Mouse (Mus musculus) thymus, postnatal 10 days (tissue): ENCODE results near the gene Atp2a2.

Experiments
- DNase-seq, 2 experiments: peaks; one replicate each; pipeline ENCODE4 v3.0.0; 2021; ENCODE audit warnings: low spot score in 2 of 2

The Atp2a2 gene

DNA sequence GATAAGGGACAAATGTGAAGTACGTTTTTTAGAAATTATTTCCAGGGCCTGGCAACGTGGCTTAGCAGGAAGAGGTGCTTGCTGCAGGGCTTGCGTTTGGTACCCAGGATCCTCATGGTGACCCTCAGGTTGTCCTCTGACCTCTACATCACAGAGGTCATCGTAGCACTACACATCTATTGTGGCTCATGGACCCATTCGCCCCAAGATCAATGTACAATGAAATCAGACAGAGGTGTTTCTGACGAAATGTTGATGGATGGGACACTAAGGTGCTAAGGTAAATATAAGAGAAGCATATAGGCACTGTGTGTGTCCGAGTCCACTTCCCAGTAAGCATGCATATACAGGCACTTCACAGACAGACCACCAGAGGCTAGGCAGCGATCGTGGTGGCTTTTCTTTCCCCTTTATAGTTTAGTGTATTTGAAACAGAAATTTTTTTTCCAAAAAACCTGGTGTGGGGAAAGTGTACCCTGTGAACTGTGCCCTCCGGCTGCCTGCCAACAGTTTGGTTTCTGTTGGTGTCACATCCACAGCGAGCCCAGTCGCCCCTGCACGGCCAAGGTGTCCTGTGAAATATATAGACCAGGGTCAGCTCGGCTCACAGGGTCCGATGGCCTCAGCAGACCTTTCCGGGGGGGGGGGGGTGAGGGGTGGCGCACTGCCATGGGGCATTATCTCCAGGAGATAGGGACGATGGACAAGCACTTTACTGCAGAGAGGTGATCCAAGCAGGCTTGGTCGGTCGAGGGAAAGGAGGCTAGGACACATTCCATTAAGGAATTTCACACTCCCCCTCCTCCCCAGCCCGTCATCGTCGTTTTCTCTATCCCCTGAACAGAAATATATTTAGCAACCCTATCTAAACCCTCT is 18.5 kb upstream of the Atp2a2 start:
- DNase-seq: no peak

- no peak for DNase-seq
Measured at GRCm38 (mm10) chr5:122519043-122519660, 17.1 kb upstream of the Atp2a2 start.

GRCm38 (mm10) chr5:122518247-122518646 is 16.2 kb upstream of the Atp2a2 start:
- DNase-seq: no peak

- DNase-seq: no peak
Measured at GRCm38 (mm10) chr5:122516901-122517300, 14.9 kb upstream of the Atp2a2 start.

- DNase-seq: no peak
Measured at GRCm38 (mm10) chr5:122516029-122516730, 14.2 kb upstream of the Atp2a2 start.

DNA sequence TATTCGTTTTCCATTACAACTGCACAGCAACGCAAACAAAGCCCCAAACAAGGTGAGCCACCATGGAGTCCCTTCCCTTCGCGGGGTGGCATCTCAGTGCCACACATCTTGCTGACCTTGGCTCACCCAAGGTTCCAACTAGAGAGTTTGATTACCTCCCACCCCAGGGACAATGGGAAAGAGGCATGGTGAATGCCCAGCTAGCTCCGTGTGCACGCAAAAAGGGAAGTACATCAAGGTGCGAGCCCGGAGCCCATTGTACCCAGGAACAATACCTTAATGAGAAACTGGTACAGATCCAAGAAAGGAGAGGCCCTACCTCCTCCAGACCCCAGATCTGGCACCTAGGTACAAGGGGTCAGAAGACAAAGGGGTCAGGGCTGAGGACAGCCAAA is 12.1 kb upstream of the Atp2a2 start:
- no peak for DNase-seq

DNA sequence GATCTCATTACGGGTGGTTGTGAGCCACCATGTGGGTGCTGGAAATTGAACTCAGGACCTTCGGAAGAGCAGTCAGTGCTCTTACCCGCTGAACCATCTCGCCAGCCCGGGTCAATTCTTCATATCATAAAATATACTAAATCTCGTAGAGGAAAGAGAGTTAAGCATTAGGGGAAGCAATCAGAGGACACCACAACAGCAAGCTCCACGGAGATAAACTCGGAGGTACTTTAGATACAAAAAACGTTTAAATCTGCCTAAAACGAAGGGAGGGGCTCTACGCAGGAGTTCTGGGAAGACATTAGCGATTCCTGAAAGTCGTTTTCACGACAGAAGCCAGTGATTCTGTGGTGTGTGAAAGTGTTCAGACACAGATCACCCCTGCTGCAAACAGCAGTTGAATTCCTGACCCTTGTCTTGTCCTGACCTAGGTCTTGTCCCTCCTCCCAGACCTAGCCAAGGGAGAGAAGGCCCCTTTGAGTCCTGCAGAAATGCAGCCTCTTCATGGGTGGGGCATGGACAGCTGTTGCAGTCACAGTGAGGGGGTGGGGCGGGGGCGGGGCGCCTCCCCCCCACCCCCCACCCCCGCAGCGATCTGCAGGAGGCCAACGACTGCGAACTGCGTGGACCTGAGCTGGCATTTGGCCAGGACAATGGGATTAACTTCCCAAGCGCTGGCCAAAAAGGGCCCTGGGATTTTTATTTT is 11.5 kb upstream of the Atp2a2 start:
- DNase-seq: no peak

GRCm38 (mm10) chr5:122512011-122512410 is 10.0 kb upstream of the Atp2a2 start:
- DNase-seq: no peak

GRCm38 (mm10) chr5:122511405-122511804 is 9.4 kb upstream of the Atp2a2 start:
- DNase-seq: no peak

- DNase-seq: no peak
Measured at GRCm38 (mm10) chr5:122510651-122511157, 8.7 kb upstream of the Atp2a2 start.

DNA sequence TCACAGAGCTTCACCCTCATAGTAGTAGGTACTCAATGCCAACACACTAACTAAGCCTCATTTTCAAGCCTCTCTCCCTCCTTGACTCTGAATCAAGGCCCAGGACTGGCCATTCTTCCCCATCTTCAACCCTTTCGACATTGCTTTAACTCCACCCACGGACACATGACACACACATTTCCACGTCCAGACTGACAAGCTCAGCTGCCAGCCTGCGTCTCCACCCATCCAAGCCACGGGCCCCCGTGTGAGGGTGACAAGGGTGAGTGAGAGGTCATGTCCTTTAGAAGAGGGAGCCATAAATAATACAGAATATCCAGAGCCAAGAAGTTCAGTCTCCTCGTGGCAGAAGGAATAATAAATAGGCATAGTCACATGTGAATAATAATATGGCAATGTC is 7.6 kb upstream of the Atp2a2 start:
- DNase-seq: no peak

- no peak for DNase-seq
Measured at GRCm38 (mm10) chr5:122508861-122509306, 6.9 kb upstream of the Atp2a2 start.

DNA sequence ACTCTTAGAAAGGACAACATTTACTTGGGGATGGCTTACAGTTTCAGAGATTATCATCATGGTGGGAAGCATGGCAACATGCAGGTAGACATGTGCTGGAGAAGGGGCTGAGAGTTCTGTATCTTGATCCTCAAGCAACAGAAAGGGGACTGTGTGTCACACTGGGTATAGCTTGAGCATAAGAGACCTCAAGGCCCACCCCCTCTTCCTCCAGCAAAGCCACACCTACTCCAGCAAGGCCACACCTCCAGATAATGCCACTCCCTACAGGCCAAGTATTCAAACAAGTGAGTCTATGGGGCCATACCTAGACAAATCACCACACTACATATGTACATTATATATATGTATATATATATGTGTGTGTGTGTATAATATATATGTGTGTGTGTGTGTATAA is 5.4 kb upstream of the Atp2a2 start:
- no peak for DNase-seq

GRCm38 (mm10) chr5:122506462-122506861 is 4.4 kb upstream of the Atp2a2 start:
- no peak for DNase-seq

- DNase-seq: no peak
Measured at GRCm38 (mm10) chr5:122505554-122505953, 3.5 kb upstream of the Atp2a2 start.

GRCm38 (mm10) chr5:122503760-122504119 is 1.7 kb upstream of the Atp2a2 start:
- DNase-seq: no peak

DNA sequence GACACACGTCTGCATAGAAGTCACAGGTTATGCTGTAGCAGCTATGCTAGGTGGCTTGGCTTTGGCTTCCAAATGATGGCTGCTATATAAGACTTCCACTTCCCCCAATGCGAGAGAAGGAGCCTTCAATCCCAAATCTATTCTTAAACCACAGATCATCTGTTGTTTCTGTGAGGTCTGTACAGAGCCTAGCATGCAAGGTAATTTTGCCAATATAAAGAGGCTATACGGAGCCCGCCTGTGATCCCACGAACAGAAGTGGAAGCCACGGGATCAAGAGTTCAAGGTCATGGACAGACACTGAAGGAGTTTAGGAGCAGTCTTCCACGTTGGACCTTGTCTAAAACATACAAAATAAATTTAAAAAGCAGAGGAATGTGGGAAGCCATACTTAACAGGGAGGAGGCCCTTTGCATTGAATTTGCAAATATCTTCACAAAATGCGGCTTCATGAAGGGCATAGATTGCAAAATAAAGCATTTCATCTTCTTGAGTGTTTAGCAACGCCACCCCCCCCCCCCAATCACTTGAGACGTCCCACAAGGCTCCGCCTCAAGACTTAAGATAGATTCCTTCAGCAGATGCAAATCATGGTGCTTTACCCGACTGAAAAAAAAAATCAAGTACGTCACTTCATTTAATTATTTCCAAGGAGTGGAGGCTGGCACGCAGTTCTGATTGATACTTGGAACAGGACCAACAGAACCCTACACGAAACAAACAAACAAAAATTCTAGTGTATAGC is 1.2 kb upstream of the Atp2a2 start:
- DNase-seq: no peak

DNA sequence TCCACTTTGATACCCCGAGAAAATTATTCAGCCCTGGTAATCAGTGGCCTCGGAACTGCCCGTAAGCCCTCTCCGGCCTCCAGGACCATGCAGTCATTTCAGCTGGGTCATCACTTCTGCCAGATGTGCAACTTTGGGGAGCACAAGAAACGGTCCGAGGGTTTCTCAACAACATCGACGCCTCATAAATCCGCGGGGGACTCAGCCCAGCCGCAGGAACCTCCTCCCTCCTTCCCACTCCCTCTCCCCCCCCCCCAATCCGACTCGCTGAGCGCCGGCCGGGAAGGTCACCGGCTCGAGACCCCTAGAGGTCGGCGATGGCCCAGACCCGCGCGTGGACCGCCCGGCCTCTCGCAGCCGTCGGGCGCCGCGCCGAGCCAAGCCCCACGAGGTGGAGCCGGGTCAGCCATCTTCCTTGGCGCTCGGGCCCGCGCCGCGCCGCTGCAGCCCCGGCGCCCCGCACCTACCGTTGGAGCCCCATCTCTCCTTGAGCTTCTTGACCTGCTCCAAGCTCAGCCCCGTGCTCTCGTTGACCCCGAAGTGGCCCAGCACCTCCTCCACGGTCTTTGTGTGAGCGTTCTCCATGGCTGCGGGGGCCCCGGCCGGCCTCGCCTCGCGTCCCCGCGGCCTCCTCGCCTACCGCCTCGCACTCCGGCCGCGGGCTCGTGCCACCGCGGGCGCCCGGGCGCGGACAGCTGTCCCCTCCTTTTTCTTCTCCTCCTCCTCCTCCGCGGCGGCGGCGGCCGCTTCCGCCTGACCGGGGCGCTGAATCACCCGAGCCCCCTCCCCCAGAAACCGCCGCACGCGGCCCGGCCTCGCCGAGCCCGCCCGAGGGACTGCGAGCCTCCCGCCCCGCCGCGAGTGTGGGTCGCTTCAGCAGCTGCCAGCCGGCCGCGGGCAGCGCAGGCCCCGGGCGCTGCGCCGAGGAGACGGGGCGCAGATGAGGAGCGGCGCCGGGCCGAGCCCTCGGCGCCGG is 636 bp downstream of the Atp2a2 start:
- peak; percentile 29 to 37 for DNase-seq

DNA sequence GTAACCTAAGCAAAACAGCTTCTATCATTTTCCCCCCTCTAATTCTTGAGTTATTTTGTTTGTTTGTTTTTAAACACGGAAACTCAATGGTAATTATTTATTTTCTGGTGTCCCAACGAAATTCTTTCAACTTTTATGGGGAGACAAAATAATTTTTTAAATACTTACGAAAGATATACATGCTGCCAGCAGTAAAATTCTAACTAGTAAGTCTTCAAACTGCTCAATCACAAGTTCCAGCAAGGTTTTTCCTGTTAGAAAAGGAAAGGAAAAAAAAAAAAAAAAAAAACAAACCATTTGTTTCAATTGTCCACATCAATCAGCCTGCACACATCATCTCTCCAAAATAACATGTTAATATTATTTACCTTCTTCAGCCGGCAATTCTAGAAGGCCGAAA is 1.5 kb downstream of the Atp2a2 start:
- DNase-seq: no peak

DNA sequence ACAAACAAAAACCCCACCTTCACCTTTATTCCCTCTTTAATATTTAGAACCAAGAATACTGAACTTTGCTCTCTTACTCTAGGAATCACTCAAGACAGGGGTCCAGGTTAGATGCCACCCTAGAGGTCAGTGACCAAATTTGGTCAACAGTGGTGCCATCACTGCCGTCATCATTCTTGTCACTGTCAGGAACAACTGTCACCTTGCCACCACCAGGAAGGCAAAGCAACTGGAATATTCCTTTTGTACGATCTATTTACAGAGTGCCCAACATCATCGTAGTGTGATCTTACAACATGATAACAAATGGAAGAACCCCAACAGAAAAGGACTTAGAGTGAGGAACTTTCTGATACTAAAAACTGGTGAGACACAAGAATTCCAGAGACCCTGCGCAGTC is 1.9 kb downstream of the Atp2a2 start:
- DNase-seq: no peak
